Mouse (Mus musculus) spleen, embryonic (tissue): Measurements from ENCODE around the gene Fam151b.

Experiments used
- CTCF ChIA-PET: fragments of 350-600 bp; sonication (Branson Sonifier 250); formaldehyde crosslinking; loops from one replicate; lab custom pipeline; 2022; lab: Charles Lee

Gene Fam151b

DNA sequence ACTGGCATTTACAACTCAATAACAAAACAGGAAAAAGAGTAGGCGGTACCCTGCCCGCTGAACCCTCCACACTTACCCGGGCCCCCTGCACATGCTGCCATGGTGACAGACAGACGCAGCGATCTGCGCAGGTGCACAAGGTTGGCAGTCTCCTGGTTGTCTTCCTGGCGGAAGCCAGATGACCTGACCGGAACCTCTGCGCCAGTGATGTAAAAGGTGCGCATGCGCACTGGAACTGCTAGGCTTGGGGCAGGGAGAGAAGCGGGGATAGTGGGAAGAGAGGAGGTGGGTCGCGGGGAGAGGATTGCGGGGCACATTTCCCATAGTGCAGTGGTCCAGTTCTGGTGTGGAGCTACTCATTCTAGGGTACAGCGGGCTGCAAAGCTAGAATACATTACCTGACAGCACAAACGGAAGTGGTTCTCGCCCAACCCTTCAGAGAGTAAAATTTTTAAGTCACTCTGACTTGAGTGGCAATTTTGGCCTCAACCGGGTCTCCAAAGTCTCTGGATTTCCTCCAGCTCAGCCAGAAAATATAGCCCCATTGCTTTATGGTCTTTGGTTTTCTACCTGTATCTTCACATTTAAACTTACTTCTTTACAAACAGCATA lies at the start of gene Fam151b:
Gene Fam151b (minus strand): TSS at position 164 of the 612 bp plus-strand sequence.
- CTCF ChIA-PET, result no interaction called here

DNA sequence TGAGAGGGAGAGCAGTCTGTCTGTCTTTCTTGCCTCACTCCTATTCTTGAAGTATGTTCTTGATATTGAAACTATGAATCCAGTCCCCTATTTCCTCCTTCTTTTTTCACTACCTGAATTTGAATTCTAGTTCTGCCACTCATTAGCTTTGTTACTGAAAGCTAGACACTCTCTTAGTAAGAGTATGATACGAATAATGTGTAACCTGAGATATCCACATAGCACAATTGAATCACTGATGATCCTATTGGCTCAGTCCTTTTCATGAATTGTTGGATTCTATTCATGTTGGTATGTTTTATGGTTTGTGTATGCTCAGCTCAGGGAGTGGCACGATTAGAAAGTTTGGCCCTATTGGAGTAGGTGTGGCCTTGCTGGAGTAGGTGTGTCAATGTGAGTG lies 48.4 kb upstream of the Fam151b start:
- CTCF ChIA-PET, result no interaction called here

DNA sequence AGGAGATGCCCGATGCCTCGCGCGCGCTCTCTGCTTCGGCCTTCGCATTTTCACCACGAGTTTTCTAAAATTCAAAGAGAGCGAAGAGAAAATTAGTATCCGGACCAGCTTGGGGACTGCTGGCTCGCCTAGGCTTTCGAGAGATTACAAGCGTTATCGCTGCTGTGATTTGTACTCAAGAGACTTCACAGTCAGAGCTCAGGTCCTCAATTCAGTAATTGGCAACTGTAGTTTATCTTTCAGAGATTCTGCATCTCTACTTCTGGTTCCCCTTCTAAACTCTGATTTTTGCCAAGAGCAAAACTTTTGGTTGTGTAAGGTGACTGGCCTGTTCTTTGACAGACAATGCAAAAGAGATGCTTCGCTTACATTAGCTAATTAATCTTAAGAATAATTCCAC lies 47.4 kb upstream of the Fam151b start:
- CTCF ChIA-PET, result no interaction called here

DNA sequence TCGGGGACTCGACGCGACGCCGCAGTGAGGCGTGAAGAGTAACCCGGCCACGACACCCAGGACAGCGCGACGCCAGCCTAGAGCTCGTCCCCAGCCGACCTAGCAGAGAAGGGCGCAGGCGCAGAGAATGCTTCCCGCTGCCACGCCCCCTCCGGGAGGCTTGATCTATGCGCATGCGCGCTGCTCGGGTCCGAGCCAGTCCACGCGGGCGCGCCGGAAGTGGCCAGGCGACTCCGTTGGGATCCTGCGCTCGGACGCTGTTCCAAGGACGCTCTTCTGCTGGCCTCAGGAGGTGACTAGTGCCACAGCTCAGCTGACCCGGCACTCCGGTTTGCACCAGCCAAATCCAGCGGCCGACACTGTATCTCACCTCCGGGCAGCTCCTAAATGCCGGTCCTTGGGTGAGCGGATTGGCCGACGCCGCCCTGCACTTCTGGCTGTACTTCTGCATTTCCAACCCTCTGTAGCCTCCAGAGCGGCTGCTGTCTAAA lies 47.0 kb upstream of the Fam151b start, which contains the start of gene Zfyve16:
Gene Zfyve16 (minus strand): TSS at position 148 of the 491 bp plus-strand sequence.
- CTCF ChIA-PET, result no interaction called here

DNA sequence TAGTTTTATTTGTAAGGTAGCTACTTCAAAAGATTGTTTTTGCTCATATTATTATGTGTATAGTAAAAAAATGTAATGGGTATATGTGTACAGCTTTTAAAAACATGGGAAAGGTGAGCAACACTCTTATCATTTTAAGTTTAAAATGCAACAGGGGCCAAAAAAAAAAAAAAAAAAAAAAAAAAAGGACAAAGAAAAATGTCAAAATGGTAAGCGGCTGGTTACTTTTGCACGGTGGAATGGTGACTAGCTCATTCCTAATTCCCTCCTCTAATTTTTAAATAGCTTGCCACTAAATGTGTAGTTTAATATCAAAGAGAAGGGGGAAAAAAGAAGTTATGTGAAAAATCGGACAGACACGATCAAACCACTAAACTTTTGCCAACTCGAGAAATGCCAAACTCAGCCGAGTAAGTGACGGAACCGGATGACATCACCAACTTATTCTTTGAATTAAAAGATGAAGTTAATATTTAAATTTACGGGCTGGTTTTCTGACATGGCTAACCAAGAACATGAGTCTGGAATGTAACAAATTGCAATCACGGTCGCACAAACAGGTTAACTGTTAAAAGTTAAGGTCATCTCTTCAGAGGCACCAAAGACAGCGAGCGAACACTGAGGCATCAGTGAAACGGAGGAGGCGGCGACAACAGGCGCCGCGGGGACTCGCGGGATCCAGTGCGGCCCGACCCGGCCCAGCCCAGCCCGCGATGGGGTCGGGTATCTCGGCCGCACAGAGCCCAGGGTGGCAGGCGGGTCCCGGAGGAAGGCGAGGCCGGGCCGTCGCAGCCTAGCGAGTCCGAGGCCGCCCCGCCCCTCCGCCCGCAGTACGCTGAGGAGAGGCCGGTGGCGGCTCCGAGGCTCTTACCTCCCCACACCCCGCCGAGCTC lies 46.3 kb upstream of the Fam151b start:
- CTCF ChIA-PET, result interaction anchor here (0.6 kb wide), 2 partner anchors 209 to 1507 kb away, joined by 3 to 6 read pairs; no protein-coding TSS in a partner anchor

DNA sequence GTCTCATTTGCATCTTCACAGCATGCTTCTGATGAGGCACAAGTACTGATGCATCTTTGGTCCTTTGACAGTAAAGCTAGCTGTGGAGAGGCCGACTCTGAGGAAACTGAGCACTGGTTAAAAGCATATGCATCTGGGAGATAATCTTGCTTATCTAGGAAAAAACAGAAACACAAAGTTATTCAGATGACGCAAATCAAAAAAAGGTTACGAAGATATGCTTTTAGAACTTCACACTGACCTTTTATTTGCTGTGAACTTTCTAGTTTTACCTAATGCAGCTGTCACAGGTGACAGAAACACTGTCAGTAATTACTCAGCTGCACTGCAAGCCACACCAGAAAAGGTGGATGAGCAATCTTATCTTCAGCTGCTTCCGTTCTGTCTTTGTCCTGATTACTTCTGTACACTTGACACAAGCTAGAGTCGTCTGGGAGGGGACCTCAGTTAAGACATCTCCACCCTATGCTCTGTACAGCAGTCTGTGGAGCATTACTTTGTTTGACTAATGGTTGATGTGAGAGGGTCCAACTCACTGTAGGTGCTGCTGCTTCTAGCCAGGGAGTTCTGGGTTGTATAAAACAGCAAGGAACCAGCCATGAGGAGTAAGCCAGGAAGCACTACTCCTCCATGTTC lies 39.5 kb upstream of the Fam151b start:
- CTCF ChIA-PET, result no interaction called here

DNA sequence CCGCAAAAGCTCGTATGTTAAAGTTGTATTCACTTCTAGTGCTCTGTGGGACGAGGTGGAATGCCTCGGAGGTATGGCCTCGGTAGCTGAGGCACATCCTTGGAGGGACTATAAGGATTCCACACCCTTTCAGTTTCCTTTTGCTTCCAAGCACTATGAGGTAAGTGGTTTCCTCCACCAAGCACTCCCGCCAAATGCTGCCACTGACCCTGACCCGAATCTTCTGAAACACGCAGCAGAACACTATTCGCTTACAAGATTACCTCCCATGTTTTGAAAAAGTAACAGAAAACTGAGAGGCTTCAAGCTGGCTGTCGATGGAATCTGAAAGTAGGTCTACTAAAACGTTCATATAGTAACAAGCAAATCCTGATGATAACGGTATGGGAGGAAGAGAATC lies 21.1 kb upstream of the Fam151b start:
- CTCF ChIA-PET, result no interaction called here

DNA sequence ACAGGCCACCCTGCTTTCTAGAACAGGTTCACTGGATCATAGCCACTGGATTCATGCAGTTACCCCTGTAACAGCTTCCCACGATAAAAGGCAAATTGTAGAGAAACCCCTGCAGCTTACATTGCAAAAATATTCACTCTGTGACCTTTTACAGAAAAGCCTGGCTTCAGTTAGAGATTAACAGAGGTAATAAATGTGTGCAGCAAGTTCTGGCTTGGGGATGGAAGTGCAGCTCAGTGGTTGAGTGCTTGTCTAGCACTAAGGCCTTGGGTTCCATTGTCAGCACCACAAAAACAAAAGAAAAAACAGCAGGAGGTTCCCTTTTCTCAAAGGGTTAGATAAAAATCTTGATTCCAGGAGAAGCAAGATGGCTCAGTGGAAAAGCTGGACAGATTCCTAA lies 8.1 kb upstream of the Fam151b start:
- CTCF ChIA-PET, result no interaction called here

DNA sequence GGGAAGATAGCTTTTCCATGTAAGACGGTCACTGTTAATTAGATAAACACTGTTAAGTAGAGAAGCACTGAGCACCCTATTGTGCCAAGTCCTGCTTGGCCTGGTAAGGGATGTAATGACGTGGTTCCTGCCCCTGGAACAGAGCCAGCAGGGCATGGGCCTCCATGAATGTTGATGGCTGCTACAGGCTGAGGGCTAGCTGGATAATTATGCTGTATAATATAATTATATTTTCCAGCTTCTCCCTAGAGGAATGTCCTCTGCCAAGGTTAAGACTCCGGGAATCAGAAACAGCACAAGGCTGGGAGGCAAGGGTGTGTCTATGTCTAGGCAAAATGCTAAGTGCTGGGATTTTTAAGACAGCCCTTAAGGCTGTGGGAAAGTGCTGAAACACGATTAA lies 7.0 kb upstream of the Fam151b start:
- CTCF ChIA-PET, result no interaction called here

DNA sequence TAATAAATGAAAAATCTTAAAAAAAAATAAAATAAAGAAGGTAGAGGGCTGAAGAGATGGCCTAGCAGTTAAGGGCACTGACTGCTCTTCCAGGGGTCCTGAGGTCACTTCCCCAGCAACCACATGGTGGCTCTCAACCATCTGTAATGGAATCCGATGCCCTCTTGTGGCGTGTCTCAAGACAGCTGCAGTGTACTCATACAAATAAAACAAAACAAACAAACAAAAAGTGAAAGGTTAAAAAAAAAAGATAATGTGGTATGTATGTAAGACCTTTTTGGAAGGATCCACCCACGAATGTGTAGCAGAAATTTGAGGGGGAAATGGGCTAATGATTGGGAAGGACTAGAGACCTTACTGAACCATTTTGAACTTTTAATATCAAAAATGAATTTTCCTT lies 467 bp downstream of the Fam151b start:
- CTCF ChIA-PET, result no interaction called here

DNA sequence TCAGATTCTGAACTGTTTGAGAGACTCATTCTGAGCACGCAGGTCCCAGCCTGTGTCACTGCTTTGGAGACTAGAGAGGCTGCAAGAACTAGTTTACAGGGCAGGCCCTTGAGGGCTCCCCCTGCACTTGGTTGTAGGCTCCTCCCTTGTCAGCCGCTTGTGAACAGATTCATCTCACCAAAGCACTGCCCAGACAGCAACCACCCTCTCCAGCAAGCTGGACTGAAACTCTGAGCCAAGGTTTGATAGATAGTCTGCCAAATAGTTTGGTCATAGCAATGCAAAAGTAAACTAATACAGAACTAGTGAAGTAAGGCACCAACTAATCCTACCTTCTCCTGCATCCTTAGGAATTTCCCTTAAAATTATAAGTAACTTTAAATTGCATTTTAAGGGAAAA lies 13.7 kb downstream of the Fam151b start:
- CTCF ChIA-PET, result no interaction called here

DNA sequence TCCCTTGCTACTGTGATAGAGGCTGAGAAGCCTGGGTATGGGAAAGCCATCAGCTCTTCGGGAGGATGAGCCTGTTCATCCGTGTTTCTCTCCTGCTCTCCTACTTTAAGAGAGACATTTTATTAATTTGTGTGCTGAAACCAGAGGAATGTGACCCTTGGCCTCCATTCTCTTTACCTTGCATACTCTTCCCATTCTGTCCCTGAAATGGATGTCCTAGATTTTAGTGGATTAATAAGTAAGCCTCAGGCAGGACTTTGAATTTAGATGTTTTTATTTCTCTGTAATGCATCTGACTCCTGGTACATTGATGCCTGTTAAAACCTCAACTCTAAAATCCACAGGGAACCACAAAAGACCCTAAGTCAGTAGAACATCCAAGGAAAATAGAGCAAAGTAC lies 14.4 kb downstream of the Fam151b start:
- CTCF ChIA-PET, result no interaction called here

DNA sequence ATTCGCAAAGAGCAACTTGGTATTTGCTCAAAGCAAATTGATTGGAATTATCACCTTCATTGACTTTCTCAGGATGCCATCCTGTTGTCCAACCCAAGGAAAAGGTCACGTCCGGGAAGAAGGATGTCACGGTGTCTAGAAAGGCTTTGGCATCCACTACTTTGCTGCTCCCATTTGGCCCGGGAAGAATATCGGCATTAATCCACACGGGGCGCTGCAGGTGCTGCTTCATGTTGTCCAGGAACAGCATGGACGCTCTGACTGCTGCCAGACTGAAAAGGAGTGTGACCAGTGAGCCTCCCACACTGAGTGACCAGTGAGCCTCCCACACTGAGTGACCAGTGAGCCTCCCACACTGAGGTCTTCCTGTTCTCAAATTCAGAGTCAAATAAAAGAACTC lies 15.9 kb downstream of the Fam151b start:
- CTCF ChIA-PET, result no interaction called here

DNA sequence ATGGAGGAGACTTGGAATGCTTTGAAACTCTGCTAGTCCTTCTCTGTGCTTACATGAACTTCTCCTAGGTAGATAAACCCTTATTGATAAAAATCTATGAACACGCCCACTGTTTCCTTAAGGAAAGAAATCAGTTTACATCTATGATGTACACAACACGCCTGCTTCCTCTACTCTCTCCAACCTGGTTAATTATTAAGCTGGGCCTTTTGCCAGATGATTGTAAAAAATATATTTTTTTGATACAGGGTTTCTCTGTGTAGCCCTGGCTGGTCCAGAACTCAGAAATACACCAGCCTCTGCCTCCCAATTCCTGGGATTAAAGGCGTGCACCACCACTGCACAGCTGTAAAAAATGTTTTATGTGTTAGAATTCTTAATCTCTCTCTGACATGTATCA lies 19.1 kb downstream of the Fam151b start:
- CTCF ChIA-PET, result no interaction called here

DNA sequence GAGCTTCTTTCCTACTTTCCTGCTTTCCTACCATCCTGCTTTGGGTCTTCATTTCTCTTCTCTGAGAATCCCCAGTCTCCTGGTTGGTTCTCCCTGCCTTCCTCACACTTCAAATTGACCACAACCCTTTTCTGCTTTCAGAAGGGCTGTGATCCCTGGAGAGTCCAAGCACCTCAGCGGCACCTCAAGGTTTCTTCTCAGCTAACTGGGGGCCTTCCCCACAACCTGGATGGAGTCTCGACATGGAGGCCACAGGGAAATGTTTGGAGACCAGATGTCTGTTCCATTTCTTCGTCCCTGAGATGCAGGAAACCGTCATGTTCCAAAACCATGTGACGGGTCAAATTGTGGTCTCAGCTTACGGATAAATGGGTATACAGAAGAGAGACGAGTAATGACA lies 36.9 kb downstream of the Fam151b start:
- CTCF ChIA-PET, result no interaction called here

DNA sequence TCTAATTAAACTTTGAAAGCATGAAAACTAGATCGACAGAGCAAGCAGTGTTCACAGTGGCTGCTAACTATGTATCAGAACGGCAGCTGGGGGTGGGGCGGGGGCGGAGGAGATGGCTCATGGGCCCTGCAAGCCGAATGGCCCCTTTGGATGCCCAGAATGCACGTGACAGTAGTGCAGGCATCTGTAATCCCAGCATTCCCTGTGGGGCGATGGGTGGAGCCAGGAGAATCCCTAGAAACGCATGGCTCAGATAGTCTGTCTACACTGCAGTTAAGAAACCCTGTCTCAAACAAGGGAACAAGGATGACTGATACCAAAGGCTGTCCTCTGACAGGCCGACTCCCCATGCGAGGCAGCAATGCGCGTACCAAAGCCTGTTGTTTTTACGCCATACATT lies 43.5 kb downstream of the Fam151b start:
- CTCF ChIA-PET, result no interaction called here

DNA sequence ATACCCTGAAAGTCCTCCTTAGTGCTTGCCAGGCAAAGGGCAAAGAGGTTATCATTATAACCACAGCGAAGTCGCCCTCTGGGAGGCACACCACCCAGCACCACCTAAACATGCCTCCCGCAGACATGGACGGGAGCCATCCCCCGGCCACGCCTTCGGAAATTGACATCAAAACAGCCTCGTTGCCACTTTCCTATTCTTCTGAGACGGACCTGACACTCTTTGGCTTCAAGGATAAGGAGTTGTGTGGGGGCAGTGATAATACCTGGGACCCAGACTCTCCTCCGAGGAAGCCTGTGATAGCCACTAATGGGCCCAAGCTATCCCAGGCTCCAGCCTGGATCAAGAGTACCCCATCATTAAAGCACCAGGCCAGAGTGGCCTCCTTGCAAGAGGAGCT lies 45.2 kb downstream of the Fam151b start:
- CTCF ChIA-PET, result no interaction called here

DNA sequence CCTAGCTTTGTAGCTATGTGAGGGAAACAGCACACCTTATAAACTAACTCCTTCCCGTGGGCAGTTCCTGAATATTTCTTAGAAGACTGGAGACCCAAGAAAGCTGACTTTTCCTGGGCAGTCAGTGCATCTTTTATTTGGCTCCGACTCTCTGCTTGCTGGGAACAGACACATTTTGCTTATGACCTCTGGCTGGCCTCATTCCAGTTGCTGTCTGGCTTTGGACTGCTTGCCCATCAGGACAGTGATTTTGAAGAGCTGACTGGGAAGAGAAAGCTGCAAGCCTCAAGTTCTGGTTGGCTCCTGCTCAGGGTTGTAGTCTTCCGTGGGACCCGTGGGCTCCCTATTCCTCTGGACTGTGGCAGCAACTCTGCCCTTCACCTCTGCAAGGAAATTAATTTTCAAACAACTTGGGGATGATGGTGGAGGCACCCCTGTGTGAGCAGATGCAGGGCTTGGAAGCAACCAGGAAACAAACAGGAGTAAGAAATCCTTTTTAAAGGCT lies 56.4 kb downstream of the Fam151b start:
- CTCF ChIA-PET, result no interaction called here

DNA sequence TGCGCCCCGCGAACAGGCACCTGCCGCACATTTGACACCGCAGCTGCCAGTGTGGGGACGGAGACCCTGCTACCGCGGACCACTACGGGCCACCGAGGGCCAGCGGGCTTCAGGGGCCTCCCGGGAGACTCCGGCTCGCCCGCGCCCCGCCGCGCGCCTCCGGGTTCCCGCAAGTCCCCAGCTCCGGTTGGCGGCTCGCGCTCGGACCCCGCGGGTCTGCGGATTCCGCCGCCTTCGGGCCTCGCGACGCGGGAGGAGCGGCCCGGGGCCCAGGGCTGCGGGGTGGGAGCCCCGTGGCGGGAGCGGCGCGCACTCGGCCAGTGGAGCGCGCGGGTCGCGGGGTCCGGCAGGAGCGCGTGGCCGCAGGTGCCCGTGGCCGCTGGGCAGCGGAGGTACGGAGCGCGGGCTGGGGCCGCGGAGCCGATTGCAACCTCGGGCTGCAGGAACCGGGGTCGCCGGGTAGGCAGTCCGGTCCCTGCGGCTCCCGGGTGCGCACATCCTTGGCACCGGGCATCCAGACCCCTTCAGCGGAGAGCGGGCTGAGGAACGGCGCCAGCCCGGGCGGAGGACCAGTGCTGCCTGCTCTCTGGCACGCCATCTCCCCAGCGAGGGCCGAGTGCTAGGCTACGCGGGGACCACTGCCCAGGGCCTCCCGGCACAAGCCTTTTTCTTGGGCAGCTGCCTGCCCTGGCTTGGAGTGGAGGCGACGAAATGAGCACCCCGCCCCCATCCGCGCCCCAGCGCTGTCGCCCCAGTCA lies 57.3 kb downstream of the Fam151b start:
- CTCF ChIA-PET, result no interaction called here

DNA sequence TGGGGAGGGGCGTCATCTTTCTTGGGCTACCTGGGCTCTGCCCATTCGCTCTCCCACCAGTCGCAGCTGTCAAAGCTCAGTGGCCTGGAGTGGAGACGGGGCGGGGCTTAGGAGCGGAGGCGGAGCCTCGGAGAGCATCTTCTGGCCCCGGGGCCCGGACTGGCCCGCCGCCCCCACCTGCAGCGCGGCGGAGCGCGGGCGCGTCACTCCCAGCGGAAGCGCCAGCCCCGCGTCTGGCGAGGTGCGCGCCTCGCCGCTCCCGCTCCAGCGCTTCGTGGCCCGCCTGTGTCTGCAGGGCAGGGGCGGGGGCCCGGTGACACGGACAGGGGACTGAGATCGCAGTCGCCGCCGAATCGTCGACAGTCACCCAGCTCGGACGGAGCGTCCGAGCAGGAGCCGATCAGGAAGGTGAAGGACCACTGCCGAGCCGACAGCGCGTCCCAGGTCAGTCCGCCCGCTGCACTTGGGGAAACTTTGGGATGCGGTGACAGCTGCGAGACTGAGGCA lies 58.0 kb downstream of the Fam151b start, which contains the start of gene Ankrd34b:
Gene Ankrd34b (plus strand): TSS at position 139 of the 507 bp plus-strand sequence.
- CTCF ChIA-PET, result no interaction called here

DNA sequence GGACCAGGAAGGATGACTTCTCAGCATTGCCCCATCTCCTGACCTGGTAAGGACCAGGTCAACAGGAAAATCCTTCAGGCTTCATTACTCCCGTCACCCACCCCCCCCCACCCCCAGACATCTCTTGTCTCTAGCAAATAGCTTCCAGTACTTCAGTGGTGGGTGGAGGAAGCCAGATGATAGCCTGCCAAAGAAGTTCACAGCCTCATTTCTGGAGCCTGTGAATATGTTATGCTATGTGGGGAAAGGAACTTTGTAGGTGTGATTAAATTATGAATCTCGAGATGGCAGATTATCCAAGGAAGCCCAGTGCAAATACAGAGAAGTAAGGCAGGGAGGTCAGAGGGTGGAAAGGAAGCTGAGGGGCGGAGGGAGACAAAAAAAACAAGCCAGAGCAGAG lies 60.1 kb downstream of the Fam151b start:
- CTCF ChIA-PET, result no interaction called here
